Mouse (Mus musculus) kidney, embryonic 15.5 days (tissue): Measurements from ENCODE around the gene Trim17. TPM values are rescaled to one million over a fixed set of nuclear protein-coding genes. Genes with fewer than 3 reads are reported as not detected.

Source experiments
- ATAC-seq: fragments of 200-750 bp; cut with Nextera tagmentation; replicated peaks from 2 replicates; pipeline ENCODE4 v1.8.0; 2017; ENCODE audit warnings: moderate TSS enrichment; ENCODE audit not compliant: low FRiP score
- H3K27ac ChIP-seq: fragments of 300-500 bp; sonication (generic); 2 replicates; pipeline ENCODE4 v1.5.1; 2015; ENCODE audit warnings: mild to moderate bottlenecking, inconsistent platforms
- H3K27me3 ChIP-seq: fragments of 300-500 bp; sonication (generic); 2 replicates; pipeline ENCODE4 v1.6.1; 2015; ENCODE audit warnings: inconsistent platforms
- H3K36me3 ChIP-seq: fragments of 300-500 bp; sonication (generic); 2 replicates; pipeline ENCODE4 v1.6.1; 2015; ENCODE audit warnings: inconsistent platforms
- H3K4me1 ChIP-seq: fragments of 300-500 bp; sonication (generic); 2 replicates; pipeline ENCODE4 v1.6.1; 2015; ENCODE audit warnings: inconsistent platforms
- H3K4me2 ChIP-seq: fragments of 300-500 bp; sonication (generic); 2 replicates; pipeline ENCODE4 v1.6.1; 2015; ENCODE audit warnings: moderate library complexity, mild to moderate bottlenecking, inconsistent platforms
- H3K4me3 ChIP-seq: fragments of 300-500 bp; sonication (generic); replicated peaks from 2 replicates; pipeline ENCODE4 v1.5.1; 2015; ENCODE audit warnings: mild to moderate bottlenecking, inconsistent platforms
- H3K9ac ChIP-seq: fragments of 300-500 bp; sonication (generic); 2 replicates; pipeline ENCODE4 v1.6.1; 2015; ENCODE audit warnings: mild to moderate bottlenecking, inconsistent platforms
- H3K9me3 ChIP-seq: fragments of 300-500 bp; sonication (generic); replicated peaks from 2 replicates; pipeline ENCODE4 v1.6.1; 2016; ENCODE audit warnings: inconsistent platforms
- WGBS: fragments of 180-500 bp; shearing (Covaris S2); methylation state at CpG from one replicate; pipeline ENCODE4 v1.1.7; 2015; ENCODE audit warnings: mixed read lengths; 5-methylcytosine and 5-hydroxymethylcytosine counted together
- polyA plus RNA-seq: library from polyadenylated mRNA; unstranded; fragments of >200 nt; fragmentation: Nextera tagmentation; extraction: Ambion mirVana; gene quantifications from 2 replicates; pipeline ENCODE4 v1.2.1, GENCODE M21; 2015

The Trim17 gene
- polyA plus RNA-seq, 1 experiment from 2014 or later, result 0.58 TPM

DNA sequence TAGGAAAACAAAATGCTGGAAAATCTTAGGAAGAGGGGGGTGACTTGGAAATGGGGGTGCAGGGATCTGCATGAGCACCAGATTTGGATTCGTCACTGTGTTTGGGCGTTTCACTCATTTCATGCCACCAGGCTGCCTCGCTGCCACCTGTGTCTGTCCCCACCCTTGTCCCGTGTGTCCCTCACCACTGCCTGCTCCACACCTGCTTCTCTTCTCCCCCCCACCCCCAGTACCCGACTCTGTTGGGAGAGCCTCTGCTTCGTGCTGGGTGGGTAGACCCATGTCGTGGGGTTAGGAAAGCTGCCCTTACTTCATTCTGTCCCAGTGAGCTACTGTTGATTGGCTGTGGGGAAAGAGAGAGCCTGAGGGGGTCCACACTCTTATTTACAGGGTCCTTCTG, 30.2 kb downstream of the Trim17 start:
- WGBS, result 96% methylated on average over 7 of the region's 7 CpGs
- H3K27ac ChIP-seq, result no peak overlapping the region
- no peaks in the 10 kb centered on the region for H3K9me3 ChIP-seq
- no peak for ATAC-seq
- no peaks in the 10 kb centered on the region for H3K27me3 ChIP-seq
- H3K4me1 ChIP-seq, result peaks cover 25% of the 10 kb centered on the region
- H3K4me3 ChIP-seq, result no peak overlapping the region
- H3K9ac ChIP-seq, result no peak overlapping the region
- no peak overlapping the region for H3K4me2 ChIP-seq
- peaks cover 75% of the 10 kb centered on the region for H3K36me3 ChIP-seq

DNA sequence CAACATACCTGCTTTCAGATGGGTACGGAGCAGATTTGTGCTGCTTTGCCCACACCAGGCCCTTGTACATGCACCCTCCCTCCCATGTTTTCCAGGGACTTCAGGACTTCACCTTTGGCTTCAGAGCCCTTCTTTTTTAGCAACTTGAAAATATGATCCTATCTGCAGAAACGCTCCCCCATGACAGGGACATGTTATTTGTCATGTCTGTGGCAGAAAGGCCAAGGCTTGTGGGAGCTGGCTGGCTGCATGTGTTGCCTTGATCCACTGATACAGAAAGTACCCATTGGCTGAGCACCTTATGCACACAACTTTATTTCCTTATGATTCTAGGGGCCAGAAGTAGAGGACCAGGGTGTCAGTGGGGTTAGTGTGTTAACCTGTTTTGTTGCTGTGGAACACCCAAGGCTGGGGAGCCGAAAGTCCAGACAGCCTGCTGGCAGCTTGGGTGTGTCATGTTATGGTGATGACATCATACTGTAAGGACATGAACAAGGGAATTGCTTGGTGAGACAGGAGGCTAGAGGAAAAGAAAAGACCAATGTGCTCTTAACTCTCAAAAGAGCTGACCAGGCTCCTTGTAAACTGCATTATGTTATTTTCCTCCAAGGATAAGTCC, 30.9 kb downstream of the Trim17 start:
- peaks cover 83% of the 10 kb centered on the region for H3K36me3 ChIP-seq

DNA sequence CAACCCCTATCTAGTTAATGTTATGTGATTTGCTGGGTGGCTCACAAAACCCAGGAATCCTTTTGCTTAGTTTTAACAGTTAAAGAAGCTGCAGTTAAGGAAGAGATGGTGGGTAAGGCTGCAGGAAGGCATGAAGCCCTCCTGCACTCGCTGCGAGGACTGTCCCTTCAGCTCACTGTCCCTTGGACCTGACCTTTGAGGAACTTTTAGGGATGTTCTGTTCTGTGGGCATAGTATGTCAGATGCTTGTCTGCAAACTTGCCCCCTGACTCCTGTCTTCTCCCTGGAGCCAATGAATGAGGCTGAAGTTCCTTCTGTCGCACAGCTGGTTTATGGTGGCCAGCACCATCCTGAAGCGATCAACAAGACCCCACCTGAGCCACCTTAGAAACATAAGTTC, 34.7 kb downstream of the Trim17 start:
- H3K36me3 ChIP-seq, result peaks cover 69% of the 10 kb centered on the region
- H3K4me3 ChIP-seq, result no peak overlapping the region
- WGBS, result 95% methylated on average over 4 of the region's 4 CpGs
- H3K9ac ChIP-seq, result no peak overlapping the region
- H3K27me3 ChIP-seq, result peaks cover 10% of the 10 kb centered on the region
- peaks cover 1% of the 10 kb centered on the region for H3K4me1 ChIP-seq
- no peak for ATAC-seq
- no peak overlapping the region for H3K4me2 ChIP-seq
- no peak overlapping the region for H3K27ac ChIP-seq
- no peaks in the 10 kb centered on the region for H3K9me3 ChIP-seq

More for the DNA sequence above, 30.9 kb downstream of the Trim17 start:
- ATAC-seq, result no peak
- no peak overlapping the region for H3K9ac ChIP-seq
- peaks cover 17% of the 10 kb centered on the region for H3K4me1 ChIP-seq
- H3K9me3 ChIP-seq, result no peaks in the 10 kb centered on the region
- H3K27ac ChIP-seq, result no peak overlapping the region
- H3K4me2 ChIP-seq, result no peak overlapping the region
- 88% methylated on average over 3 of the region's 3 CpGs for WGBS
- H3K4me3 ChIP-seq, result no peak overlapping the region
- H3K27me3 ChIP-seq, result no peaks in the 10 kb centered on the region

DNA sequence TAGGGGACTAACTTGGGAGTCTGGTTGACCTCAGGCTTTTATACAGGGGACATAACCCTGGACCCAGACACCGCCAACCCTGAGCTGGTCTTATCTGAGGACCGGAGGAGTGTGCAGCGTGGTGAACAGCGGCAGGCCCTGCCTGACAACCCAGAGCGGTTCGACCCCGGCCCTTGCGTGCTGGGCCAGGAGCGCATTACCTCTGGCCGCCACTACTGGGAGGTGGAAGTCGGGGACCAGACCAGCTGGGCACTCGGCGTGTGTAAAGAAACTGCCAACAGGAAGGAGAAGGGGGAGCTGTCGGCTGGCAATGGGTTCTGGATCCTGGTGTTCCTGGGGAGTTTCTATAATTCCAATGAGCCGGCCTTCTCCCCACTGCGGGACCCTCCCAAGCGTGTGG, 35.7 kb downstream of the Trim17 start:
- no peak for ATAC-seq
- Histone ChIP-seq H3K9ac (no peak overlapping the region), H3K27ac (no peak overlapping the region), H3K4me2 (no peak overlapping the region), H3K4me1 (peaks cover 7% of the 10 kb centered on the region), H3K4me3 (no peak overlapping the region), H3K36me3 (peaks cover 59% of the 10 kb centered on the region), H3K9me3 (no peaks in the 10 kb centered on the region), H3K27me3 (peaks cover 20% of the 10 kb centered on the region)
- 90% methylated on average over 17 of the region's 17 CpGs for WGBS

DNA sequence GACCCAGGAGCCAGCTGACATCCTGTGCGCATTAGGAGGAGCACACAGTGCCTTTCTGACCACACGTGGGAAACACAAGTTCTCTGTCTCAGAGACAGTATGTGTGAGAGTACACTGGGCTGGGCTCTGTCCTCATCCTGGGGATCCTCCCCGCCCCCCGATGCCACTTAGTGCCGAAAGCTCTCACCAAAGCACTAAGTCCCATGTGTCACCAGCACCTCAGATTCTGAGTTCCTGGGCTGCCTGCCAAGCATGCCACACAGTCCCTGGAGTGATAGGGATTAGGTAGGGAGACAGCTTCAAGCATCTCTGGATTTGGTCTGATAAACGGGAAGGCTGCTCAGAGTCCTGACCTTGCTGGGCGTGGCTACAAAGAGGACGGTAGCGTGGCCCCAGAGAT, 36.3 kb downstream of the Trim17 start:
- 88% methylated on average over 9 of the region's 9 CpGs for WGBS
- Histone ChIP-seq H3K4me3 (no peak overlapping the region), H3K27ac (no peak overlapping the region), H3K9me3 (no peaks in the 10 kb centered on the region), H3K4me2 (no peak overlapping the region), H3K4me1 (peaks cover 7% of the 10 kb centered on the region), H3K36me3 (peaks cover 53% of the 10 kb centered on the region), H3K9ac (no peak overlapping the region), H3K27me3 (peaks cover 25% of the 10 kb centered on the region)
- no peak for ATAC-seq

DNA sequence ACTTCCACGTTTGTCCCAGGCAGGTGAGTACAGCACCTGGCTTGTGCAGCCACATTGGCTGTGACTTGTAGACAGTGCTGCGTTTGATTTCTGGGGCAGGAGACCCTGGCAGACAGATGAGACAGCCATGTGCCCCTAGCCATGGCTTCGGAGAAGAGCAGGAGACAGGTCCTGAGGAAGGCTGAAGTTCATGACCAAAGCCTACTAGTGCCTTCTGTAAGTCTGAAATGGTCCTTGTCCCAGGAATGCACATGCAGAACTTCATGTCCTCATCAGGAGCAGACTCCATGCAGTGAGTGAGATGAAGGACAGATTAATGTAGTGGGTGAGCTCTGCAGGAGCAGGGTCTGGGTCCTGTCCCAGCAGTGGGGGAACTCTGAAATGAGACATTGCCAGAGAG, 37.4 kb downstream of the Trim17 start:
- Histone ChIP-seq H3K4me2 (no peak overlapping the region), H3K9ac (no peak overlapping the region), H3K4me1 (peaks cover 7% of the 10 kb centered on the region), H3K27me3 (peaks cover 25% of the 10 kb centered on the region), H3K9me3 (no peaks in the 10 kb centered on the region), H3K36me3 (peaks cover 41% of the 10 kb centered on the region), H3K4me3 (no peak overlapping the region), H3K27ac (no peak overlapping the region)
- WGBS, result 80% methylated on average over 3 of the region's 3 CpGs
- ATAC-seq, result no peak

DNA sequence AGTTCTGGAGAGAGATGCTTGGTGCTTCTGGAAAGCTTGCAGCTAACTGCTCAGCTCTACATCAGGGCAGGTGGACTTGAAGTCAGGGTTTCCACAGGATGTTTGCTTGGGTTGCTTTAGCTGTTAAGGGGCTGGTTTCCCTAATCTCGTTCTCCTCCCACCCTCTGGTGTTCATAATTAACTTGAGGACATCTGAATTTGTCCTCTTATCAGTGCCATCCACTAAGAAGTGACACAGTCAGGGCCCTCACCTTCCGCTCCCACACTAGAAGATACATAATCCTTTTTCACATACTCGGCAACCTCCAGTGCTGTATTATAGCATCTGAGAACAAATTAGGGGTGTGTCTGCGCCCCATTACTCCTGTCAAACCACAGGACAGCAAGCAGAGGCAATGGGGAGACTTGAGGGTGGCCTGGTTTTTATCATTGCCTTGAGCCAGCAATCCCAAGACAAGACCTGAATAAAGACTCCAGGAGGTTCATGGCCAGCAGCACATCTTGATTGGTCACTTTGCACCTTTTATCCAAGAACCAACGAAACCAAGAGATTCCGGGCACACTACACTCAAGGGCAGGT, 38.7 kb downstream of the Trim17 start:
- no peak for ATAC-seq

DNA sequence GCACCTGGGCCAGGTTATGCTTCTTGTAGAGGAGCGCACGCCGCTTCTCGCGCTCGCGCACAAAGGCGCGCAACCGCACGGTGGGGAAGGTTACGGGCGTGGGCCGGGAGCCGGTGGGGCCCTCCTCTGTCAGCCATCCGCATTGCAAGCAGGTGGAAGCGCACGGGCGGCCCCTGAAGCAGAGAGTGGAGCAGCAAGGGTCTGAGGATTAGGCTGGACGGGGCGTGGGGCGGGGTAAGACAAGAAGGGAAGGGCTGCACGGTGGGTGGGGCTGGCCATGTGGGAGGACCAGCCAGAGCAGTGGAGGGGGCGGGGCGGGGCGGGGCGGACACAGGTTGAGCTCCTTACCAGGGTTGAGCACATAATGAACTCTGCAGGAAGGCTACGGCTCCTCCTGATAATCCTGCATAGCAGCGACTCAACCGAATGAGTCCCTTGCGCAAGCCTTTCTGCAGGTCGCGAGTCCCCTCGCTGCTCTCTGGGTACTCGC, 39.9 kb downstream of the Trim17 start:
- 1% methylated on average over 30 of the region's 35 CpGs for WGBS
- peak overlapping the region; percentile 46 for H3K4me3 ChIP-seq
- peak; percentile 90 for ATAC-seq
- peak overlapping the region; percentile 80 for H3K4me2 ChIP-seq
- H3K27ac ChIP-seq, result no peak overlapping the region
- H3K9me3 ChIP-seq, result no peaks in the 10 kb centered on the region
- 0 out of 2 replicates have a peak overlapping the region, but pooled peaks have one; percentile 33 for H3K9ac ChIP-seq
- peaks cover 13% of the 10 kb centered on the region for H3K4me1 ChIP-seq
- H3K27me3 ChIP-seq, result peaks cover 25% of the 10 kb centered on the region
- peaks cover 17% of the 10 kb centered on the region for H3K36me3 ChIP-seq

More for the DNA sequence above, 38.7 kb downstream of the Trim17 start:
- H3K9ac ChIP-seq, result no peak overlapping the region
- peaks cover 25% of the 10 kb centered on the region for H3K27me3 ChIP-seq
- WGBS, result 73% methylated on average over 6 of the region's 6 CpGs
- peaks cover 7% of the 10 kb centered on the region for H3K4me1 ChIP-seq
- H3K4me3 ChIP-seq, result no peak overlapping the region
- no peaks in the 10 kb centered on the region for H3K9me3 ChIP-seq
- no peak overlapping the region for H3K4me2 ChIP-seq
- H3K27ac ChIP-seq, result no peak overlapping the region
- peaks cover 29% of the 10 kb centered on the region for H3K36me3 ChIP-seq

DNA sequence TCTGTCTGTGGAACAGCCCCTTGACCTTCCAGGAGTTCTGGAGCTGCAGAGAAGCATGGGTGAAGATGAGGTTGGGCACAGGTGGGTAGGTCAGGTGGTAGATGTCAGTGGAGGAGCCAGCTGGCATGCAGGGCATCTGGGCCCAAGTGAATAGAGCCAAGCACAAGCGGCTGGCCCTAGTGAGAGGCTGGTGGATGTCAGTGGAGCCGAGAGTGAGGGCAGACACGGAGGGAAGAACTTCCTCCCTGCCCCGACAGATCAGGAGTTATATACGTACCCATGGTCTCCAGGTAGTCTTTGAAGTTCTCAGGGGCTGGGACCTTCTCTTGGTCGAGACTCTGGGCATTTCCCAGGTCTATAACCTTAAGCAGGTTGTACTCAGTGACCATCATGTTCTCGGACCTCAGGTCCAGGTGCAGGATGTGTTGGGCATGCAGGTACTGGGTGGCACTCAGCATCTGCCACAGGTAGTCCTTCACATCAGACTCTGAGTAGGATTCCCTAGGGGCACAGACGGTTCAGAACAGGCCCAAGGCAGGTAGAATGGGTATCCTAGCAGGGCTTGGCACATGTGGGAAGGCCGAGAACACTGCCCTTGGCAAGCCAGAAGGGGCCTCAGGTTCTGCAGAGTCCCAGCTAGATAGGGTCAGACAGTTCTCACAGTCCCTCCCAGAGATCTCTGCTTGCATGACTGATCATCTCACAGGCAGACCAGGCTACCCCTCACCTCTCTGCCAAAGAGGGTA, 40.7 kb downstream of the Trim17 start:
- Histone ChIP-seq H3K27me3 (peaks cover 25% of the 10 kb centered on the region), H3K9me3 (no peaks in the 10 kb centered on the region), H3K4me3 (peak overlapping the region; percentile 46; the same call in 1 of the 2 replicates), H3K9ac (0 out of 2 replicates have a peak overlapping the region, but pooled peaks have one; percentile 15), H3K4me2 (peak overlapping the region; percentile 80), H3K27ac (no peak overlapping the region), H3K4me1 (peaks cover 13% of the 10 kb centered on the region), H3K36me3 (peaks cover 8% of the 10 kb centered on the region)
- no peak for ATAC-seq
- WGBS, result 73% methylated on average over 9 of the region's 9 CpGs

DNA sequence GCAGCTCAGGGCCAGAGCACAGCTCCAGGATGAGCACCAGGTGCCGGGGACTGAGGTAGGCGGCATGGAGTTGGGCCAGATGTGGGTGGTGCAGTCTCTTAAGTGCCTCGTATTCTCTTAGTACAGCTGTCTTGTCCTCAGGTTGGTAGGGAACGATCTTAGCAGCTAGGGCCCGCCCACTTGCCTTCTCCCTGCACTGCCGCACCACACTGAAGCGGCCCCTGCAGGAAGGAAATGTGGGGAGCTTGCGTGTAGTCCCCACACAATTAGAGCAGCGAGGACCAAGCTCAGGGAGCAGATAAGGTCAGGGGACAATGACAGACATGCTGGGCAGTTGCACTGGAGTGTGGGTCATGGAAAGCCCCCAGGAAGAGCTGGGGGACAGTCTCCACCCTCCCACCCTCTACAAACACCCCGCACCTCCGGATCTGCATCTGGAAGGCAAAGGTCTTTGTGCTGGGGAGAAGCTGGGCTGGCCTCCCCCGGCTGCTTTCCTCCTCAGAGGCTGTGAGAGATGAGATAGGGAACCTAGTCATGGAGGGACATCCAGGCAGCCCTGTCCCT, 41.4 kb downstream of the Trim17 start:
- H3K27ac ChIP-seq, result no peak overlapping the region
- H3K9ac ChIP-seq, result no peak overlapping the region
- no peak overlapping the region for H3K4me3 ChIP-seq
- peaks cover 2% of the 10 kb centered on the region; the same call in 1 of the 2 replicates for H3K36me3 ChIP-seq
- peaks cover 25% of the 10 kb centered on the region for H3K27me3 ChIP-seq
- 45% methylated on average over 12 of the region's 12 CpGs for WGBS
- no peaks in the 10 kb centered on the region for H3K9me3 ChIP-seq
- H3K4me1 ChIP-seq, result peaks cover 13% of the 10 kb centered on the region
- no peak overlapping the region for H3K4me2 ChIP-seq
- no peak for ATAC-seq

DNA sequence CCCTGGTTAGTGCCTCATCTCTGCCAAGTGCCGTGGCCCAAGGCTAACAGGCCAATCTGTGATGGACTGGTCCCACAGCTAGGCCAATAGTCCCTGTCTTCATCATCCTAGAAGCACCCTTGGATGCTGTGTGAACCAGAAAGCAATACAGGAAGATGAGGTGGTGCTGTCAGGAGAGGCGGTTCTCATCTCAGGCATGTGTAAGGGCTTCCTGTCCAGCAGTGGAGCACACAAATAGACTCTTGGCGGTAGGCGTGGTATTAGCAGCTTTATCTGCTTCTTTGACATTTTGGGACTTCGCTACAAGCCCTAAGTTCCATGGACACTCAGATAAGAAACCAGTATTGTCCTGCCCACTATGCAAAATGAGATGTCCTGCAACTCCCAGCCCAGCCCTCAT, 43.1 kb downstream of the Trim17 start:
- Histone ChIP-seq H3K4me3 (no peak overlapping the region), H3K27ac (no peak overlapping the region), H3K9me3 (no peaks in the 10 kb centered on the region), H3K4me2 (no peak overlapping the region), H3K9ac (no peak overlapping the region), H3K4me1 (peaks cover 13% of the 10 kb centered on the region), H3K36me3 (no peaks in the 10 kb centered on the region), H3K27me3 (peaks cover 25% of the 10 kb centered on the region)
- ATAC-seq, result no peak
- 87% methylated on average over 5 of the region's 5 CpGs for WGBS

DNA sequence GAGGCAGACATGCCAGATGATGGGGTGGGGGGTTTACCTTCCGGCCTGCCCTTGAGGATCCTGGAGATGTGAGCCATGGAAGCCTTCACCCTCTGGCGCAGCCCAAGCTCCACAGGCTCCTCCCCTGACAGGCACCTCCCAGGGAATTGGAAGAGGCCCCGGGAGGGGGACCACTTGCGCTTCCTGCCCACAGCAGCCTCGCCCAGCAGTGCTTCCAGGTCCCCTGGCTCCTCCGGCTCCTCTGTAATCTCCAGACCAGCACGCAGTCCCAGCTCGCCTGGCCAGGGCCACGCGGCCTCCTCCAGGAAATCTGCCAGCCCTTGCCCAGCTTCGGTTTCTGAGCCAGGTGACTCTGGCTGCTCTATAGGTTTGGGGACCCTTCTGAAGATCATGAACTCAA, 44.7 kb downstream of the Trim17 start:
- H3K4me2 ChIP-seq, result no peak overlapping the region

More for the DNA sequence above, 44.7 kb downstream of the Trim17 start:
- WGBS, result 50% methylated on average over 11 of the region's 11 CpGs
- Histone ChIP-seq H3K9me3 (no peaks in the 10 kb centered on the region), H3K4me3 (no peak overlapping the region), H3K9ac (no peak overlapping the region), H3K4me1 (peaks cover 12% of the 10 kb centered on the region), H3K36me3 (no peaks in the 10 kb centered on the region), H3K27me3 (peaks cover 15% of the 10 kb centered on the region), H3K27ac (no peak overlapping the region)
- no peak for ATAC-seq
